Mouse (Mus musculus) erythroblast, adult 5-6 weeks (primary cell): ENCODE measurements around the gene Pjvk. TPM values are rescaled to one million over a fixed set of nuclear protein-coding genes. Genes with fewer than 3 reads are reported as not detected.

Source experiments
- ATAC-seq: replicated peaks from 2 replicates; pipeline ENCODE4 v1.8.0; 2016; ENCODE audit warnings: moderate number of reproducible peaks, mild to moderate bottlenecking, moderate TSS enrichment, inconsistent platforms; ENCODE audit not compliant: poor library complexity, low FRiP score, severe bottlenecking
- total RNA-seq, 2 experiments: library from RNA; stranded (forward) in 1 of 2; stranded (reverse) in 1 of 2; fragments of 150-400 nt in 1 of 2; fragments of 200-764, 138-1000 nt in 1 of 2; gene quantifications; 2 replicates each; pipeline versions ENCODE4 v1.2.3 to v1.2.4; 2015 to 2017; ENCODE audit warnings: low replicate concordance in 2 of 2

Pjvk gene
- total RNA-seq, 2 experiments from 2014 or later: not detected

DNA sequence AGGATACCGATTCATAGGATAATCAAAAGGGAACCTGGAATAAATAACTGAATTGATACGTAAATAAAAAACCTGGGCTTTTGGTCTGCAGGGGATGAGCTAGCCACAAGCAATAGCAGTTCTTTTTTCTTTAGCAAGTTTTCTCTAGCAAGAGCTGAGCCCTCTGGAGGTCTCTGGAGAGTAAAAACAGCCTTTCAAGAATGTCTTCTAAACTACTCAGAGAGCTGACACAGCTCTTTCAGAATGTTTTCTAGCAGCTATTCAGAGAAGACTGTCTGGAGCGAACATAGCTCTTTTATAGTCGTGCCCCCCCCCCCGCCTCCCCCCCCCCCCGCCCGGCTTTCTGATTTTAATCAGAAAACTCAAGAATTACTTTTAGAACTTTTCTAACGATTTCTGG lies 11.1 kb downstream of the Pjvk start:
- ATAC-seq: no peak

DNA sequence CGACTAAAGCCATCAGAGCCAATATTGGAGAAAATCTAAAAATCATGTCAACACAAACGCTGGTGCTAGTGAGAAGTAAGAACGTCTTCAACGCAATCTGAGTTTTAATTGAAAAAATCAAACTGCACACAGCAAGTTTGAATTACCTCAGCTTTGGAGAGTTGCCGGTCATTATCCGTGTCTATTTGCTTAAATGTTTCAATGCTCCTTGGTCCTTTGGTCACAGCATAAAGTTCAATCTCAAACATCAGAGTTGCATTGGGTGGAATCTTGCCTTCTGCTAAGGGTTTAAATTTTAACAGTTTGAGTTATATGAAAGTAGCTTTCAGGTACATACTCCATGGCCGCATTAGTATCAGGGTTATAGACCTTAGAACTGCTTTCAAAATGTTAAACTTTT lies 17.3 kb downstream of the Pjvk start:
- no peak for ATAC-seq

- ATAC-seq: no peak
Observed at GRCm38 (mm10) chr2:76667200-76667599, 18.9 kb downstream of the Pjvk start.

- ATAC-seq: no peak
Observed at GRCm38 (mm10) chr2:76671641-76672040, 23.4 kb downstream of the Pjvk start.

DNA sequence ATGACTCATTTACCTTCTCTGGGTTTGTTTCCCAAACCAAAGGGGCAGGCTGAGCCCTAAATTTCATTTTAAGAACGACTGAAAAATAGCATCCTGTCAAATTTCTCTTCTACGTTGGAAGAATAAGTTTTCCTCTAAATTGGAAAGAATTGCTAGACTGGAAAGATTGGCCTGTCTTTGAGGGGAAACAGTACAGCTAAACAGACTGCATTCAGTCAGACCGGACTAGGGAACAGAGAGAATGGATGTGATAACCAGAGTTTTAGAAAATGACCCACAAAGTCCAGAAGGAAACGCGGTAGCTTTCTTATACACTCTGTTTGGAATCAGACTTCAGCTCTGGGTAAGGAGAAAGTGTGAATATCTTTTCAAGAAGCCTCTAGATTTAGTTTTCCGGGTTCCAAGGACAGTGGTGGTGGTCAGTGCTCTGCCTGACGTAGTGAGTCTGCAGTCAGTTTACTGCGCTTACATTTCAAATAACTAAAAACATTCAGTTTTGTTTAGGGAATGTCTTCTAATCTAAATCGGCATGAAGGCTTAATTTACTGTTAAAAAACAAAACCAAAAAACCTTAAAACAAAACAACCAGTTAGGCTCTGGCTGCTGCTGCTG lies 24.0 kb downstream of the Pjvk start:
- no peak for ATAC-seq

DNA sequence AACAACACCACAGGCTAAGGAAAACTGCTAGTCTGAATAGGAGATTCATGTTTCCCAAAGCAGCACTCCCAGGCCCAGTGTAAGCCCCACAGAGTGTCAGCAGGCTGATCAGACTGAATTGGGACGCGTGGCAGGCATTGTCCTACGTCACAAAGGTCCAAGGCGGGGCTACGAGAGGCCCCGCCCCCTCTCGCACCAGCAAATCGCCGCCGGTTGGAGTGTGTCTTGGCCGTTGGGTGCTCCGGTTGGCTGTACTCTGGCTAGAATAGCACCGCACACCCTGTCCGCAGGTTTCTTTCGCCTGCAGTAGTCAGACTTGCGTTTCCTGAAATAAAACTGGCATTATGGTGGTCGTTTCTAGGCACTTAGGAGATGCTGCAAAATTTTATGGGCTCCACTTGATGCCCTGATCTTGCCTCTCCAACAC lies 24.7 kb downstream of the Pjvk start, which contains the start of gene Fkbp7:
Gene Fkbp7, minus strand, starts transcription at position 151 of the 427 bp plus-strand sequence.
- ATAC-seq: peak; percentile 92

DNA sequence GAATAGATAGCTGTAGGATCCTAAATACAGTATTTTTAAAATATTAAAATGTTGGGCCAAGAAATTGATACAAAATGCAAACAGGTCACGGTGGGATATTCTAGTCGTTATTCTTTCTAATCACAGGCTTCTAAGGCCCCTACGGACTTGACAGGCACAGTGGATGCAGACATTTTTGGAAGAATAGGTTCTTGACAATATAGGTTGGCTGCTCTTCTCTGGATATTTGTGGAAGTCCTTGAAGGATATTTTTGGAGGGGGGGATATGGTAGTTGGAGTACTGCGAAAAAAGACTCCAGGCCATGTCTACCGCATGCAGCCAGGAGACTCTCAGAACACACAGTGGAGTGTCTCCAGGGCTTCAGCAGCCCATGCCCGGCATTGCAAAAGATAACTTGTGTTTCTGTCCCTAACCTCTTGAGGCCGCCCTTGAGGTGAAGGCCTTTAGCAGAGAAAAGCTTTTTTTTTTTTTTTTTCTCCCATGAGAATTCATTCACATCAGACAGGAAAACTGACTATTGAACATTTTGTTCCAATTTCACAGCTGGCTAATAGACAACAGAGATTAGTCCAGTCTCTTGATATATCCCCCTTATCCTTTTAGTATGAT lies 25.3 kb downstream of the Pjvk start:
- peak; percentile 67 for ATAC-seq

GRCm38 (mm10) chr2:76674725-76675427 lies 26.6 kb downstream of the Pjvk start, which contains the start of gene Plekha3:
Gene Plekha3, plus strand, starts transcription at chr2:76675281.
- peak; percentile 39; the same call in 1 of the 2 replicates for ATAC-seq

DNA sequence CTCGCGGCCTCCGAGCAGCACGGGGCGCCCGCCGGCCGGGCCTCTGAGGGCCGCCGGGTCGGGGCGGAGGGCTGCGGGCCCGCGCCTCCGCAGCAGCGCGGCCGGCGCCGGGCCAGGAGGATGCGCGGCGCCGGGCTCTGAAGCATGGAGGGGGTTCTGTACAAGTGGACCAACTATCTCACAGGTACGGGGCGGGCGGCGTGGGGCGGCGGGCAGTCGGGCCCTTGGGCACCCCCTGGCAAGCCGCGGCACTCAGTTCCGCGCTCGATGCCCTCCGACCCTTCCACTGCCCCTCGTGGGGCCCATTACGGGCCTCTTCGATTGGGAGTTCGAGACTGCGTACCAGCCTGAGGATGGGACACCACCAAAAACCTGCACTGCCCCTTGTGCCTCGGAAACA lies 27.2 kb downstream of the Pjvk start:
- ATAC-seq: no peak

DNA sequence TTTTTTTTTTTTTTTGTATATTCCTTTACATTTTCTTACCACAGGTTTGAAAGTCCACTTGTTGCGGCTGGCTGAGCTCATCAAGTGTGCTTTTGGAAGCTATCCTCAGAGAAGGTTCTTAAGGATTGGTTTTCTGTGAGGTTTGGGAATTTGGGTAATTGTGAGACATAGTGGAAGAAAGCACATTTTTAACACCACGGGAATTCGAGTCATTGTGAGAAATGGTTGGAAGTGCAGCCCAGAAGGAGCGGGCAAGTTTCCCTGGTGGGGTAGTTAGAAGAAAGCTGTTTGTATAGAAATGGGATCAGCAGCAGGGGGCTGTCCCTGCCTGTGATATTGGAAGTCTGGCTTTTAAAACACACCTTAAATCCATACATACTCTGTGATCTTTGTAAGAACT lies 27.7 kb downstream of the Pjvk start:
- ATAC-seq: no peak

DNA sequence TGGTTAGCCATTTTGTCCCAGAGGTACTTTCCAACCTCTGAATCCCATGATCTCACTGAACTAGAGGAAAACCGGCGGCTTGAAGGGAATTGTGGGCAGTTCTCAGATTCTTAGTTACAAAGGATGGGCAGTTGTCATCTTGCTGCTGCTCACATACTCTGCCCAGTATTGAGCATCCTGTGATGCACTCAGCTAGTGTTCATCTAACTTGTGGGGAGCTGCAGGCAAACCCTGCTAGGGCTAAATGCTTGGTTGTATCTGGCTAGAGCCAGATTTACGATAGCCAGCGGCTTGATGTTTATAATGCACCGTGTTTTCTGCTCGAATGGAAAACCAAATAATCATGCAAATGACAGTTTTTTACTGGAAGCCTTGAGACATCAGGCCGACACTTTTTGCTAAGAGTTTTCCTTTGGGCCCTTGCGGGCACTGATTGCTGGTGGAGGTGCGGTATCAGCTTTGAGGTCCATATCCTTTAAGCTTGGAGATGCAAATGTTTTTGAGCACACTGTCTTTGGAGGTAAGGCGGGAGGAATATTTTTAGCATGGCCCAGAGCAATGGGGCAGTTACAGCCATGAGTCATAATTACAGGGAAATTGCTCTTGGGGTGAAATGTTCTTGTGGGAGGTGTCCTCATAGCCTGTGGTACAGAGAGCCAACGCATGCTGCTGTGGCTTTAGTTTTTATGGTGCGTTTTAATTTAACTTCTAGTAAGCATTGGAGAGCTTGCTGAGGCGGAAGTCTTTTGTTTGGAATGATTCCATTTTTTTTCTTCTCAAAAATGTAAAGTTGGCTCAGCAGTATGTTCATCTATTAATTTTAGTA lies 28.3 kb downstream of the Pjvk start:
- ATAC-seq: no peak

- ATAC-seq: no peak
Observed at GRCm38 (mm10) chr2:76682301-76682700, 34.0 kb downstream of the Pjvk start.

- no peak for ATAC-seq
Observed at GRCm38 (mm10) chr2:76686986-76687385, 38.7 kb downstream of the Pjvk start.

GRCm38 (mm10) chr2:76687608-76688007 lies 39.3 kb downstream of the Pjvk start:
- no peak for ATAC-seq

DNA sequence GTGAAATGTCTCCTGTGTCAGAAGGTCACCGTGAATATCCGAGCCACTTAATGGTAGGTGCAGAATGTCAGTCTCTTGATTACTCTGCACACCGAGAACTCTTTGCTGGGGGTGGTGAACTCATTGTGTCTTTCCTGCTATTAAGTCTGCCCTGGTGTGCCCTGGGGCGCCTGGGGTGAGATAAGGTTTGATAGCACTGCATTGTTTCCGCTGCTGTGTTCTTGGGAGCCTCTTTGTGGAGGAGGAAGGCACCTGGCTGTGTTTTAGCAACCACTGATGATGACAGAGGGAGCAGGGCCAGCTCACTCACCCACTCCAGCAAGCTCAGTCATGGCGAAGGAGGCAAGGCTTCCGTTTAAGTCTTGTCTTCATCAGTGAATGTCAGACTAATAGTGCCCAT lies 39.9 kb downstream of the Pjvk start:
- ATAC-seq: no peak

GRCm38 (mm10) chr2:76690436-76691204 lies 42.3 kb downstream of the Pjvk start:
- ATAC-seq: no peak

GRCm38 (mm10) chr2:76693765-76694164 lies 45.5 kb downstream of the Pjvk start:
- ATAC-seq: no peak

DNA sequence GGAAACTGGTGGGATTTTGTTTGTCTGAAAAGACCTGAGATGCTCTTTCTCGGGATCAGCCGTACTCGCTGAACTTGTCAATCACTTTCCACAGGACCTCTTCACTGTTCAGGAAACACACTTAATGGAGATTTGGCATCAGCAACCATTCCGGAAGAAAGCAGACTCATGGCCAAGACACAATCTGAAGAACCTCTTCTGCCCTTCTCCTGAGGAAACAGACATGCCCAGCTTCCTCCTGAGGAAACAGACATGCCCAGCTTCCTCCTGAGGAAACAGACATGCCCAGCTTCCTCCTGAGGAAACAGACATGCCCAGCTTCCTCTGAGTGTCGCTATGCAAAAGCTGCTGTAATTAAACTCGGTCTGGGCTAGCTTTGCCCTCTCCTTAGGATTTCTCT lies 47.0 kb downstream of the Pjvk start:
- ATAC-seq: no peak

DNA sequence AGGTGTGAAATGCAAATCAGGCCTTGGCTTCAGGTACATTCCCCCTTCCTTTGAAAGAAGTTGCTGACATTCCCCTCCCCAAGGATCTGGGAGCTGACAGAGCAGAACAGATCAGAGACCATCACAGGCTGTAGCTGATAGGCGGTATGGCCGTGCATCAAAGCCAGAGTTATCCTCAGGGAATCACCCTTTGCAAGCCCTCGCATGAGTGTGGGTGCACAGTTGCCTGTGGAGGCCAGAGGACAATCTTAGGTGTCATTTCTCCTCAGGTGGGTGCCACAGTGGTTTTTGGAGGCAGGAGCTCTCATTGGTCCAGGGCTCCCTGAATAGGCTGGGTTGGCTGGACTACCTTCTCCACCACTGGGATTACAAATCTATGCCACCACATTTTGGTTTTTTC lies 53.9 kb downstream of the Pjvk start:
- ATAC-seq: no peak

GRCm38 (mm10) chr2:76702751-76703150 lies 54.5 kb downstream of the Pjvk start:
- ATAC-seq: no peak
